Mouse (Mus musculus): ENCODE measurements around the gene Adnp. TPM values are rescaled to one million over a fixed set of nuclear protein-coding genes. Genes with fewer than 3 reads are reported as not detected.

The Adnp gene
- polyA plus RNA-seq, 1 experiment from 2014 or later, result 3.5 TPM

DNA sequence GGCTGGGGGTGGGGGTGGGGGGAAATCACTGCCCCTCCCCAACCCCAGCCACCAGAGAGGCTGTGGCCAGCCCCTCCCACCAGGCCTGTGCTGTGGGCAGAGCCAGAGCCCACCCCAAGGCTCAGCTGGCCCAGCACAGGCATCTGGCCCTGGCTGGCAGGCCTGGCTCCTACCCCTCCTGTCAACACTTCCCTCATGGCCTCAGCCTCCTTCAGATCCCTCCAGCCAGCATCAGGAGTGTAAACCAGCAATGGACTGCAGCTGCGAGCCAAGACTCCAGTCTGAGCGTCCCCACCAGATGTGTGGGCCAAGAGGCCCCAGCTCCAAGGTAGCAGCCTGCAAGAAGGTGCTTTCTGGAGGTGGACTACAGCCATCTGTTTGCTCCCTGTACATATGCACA is 61.5 kb downstream of the Adnp start:
- 61% methylated on average over 2 of the region's 2 CpGs for WGBS
- Histone ChIP-seq H3K9ac (no peak overlapping the region), H3K4me2 (no peak overlapping the region), H3K9me3 (no peaks in the 10 kb centered on the region), H3K4me1 (replicated peaks) (peaks cover 16% of the 10 kb centered on the region), H3K27ac (no peak overlapping the region), H3K4me3 (no peak overlapping the region), H3K36me3 (no peaks in the 10 kb centered on the region), H3K27me3 (no peaks in the 10 kb centered on the region)
- ATAC-seq (ENCODE audit: low FRiP score), result no peak

DNA sequence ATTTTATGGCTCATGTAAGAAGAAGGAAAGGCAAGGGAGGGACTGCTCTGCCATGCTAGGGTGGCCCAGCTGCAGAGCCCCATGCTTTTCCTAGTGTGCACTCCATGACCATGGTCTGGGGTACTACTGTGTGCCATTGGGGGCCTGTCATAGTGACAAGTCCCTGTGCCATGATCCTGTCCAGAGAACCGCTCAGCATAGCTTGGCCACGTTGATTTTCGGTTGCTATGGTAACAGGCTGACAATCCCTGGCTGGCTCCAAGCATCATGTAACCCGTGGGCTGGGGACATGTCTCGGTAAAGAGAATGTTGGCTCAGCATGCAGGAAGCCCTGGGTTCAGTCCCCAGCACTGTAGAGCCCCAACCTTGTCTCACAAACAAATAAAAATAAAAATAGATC is 63.1 kb downstream of the Adnp start:
- Histone ChIP-seq H3K4me1 (replicated peaks) (peaks cover 16% of the 10 kb centered on the region), H3K9ac (no peak overlapping the region), H3K4me3 (no peak overlapping the region), H3K27ac (peak overlapping the region; percentile 35; the same call in 1 of the 2 replicates), H3K27me3 (no peaks in the 10 kb centered on the region), H3K9me3 (no peaks in the 10 kb centered on the region), H3K4me2 (no peak overlapping the region), H3K36me3 (no peaks in the 10 kb centered on the region)
- ATAC-seq (ENCODE audit: low FRiP score), result 0 out of 2 replicates have a peak, but pooled peaks have one; percentile 24
- WGBS, result 23% methylated on average over 5 of the region's 5 CpGs

DNA sequence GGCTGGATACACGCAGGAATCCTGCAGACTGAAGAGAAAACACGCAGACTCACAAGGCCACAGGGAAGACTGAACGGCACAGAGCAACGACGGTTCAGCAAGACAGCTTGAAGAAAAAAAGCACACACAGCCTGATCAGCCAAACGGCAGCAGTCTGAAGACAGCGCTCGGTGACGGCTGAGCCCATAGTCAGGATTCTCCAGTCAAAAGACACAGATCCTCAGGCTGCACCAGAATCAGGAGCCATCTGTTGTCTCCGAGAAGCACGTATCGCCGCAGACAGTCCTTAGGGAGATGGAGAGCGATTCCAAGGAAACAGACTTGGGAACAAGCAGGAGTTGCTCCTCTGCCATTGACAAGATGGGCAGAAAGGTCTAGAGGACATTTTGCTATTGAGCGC is 69.8 kb downstream of the Adnp start:
- H3K9me3 ChIP-seq, result no peaks in the 10 kb centered on the region

More for the DNA sequence above, 69.8 kb downstream of the Adnp start:
- H3K36me3 ChIP-seq, result no peaks in the 10 kb centered on the region
- 57% methylated on average over 15 of the region's 15 CpGs for WGBS
- no peaks in the 10 kb centered on the region for H3K27me3 ChIP-seq
- H3K4me2 ChIP-seq, result 0 out of 2 replicates have a peak overlapping the region, but pooled peaks have one; percentile 15
- no peak overlapping the region; the same call in 1 of the 2 replicates for H3K4me3 ChIP-seq
- H3K4me1 ChIP-seq (replicated peaks), result no peaks in the 10 kb centered on the region
- peak overlapping the region; percentile 44 for H3K27ac ChIP-seq
- peak overlapping the region; percentile 19; the same call in 1 of the 2 replicates for H3K9ac ChIP-seq
- ATAC-seq (ENCODE audit: low FRiP score), result no peak

Small RNAs within 50 kb of the gene (microRNA-seq; reads per million reads assigned to microRNA genes)
- gene Gm24561, result not detected

Other genes starting within 250 kb of the Adnp start
- gene Ripor3, start 196.5 kb downstream of the Adnp start, polyA plus RNA-seq (2015; fragmentation: Nextera tagmentation; extraction: Ambion mirVana), result 0.26 and 0.31 TPM in 2 replicates
- gene Pard6b, start 126.1 kb downstream of the Adnp start, polyA plus RNA-seq (2015; fragmentation: Nextera tagmentation; extraction: Ambion mirVana), result 7.5 and 7.9 TPM in 2 replicates
- 23.1 and 25.4 TPM in 2 replicates for gene Gm20716, start 23.3 kb upstream of the Adnp start, polyA plus RNA-seq (2015; fragmentation: Nextera tagmentation; extraction: Ambion mirVana)
- 70.4 and 71.3 TPM in 2 replicates for gene Dpm1, start 23.5 kb upstream of the Adnp start, polyA plus RNA-seq (2015; fragmentation: Nextera tagmentation; extraction: Ambion mirVana)
- 7.0 and 7.7 TPM in 2 replicates for gene Mocs3, start 23.5 kb upstream of the Adnp start, polyA plus RNA-seq (2015; fragmentation: Nextera tagmentation; extraction: Ambion mirVana)
- 0.99 and 1.1 TPM in 2 replicates for gene Kcng1, start 74.6 kb upstream of the Adnp start, polyA plus RNA-seq (2015; fragmentation: Nextera tagmentation; extraction: Ambion mirVana)